Mouse (Mus musculus) hindbrain, postnatal 0 days (tissue): ENCODE measurements around the gene Spata31d1a. TPM values are rescaled to one million over a fixed set of nuclear protein-coding genes. Genes with fewer than 3 reads are reported as not detected.

Source experiments
- ATAC-seq: fragments of 200-750 bp; cut with Nextera tagmentation; 2 replicates; pipeline ENCODE4 v1.8.0; 2017; ENCODE audit warnings: mild to moderate bottlenecking, moderate TSS enrichment, moderate library complexity
- DNase-seq: peaks from one replicate; pipeline ENCODE4 v3.0.0-alpha.2; 2015; ENCODE audit warnings: low spot score
- H3K27ac ChIP-seq: fragments of 300-500 bp; sonication (generic); 2 replicates; pipeline ENCODE4 v1.5.1; 2014; ENCODE audit warnings: mild to moderate bottlenecking
- H3K27me3 ChIP-seq: fragments of 300-500 bp; sonication (generic); 2 replicates; pipeline ENCODE4 v1.6.1; 2014; ENCODE audit warnings: low read length, mixed read lengths; ENCODE audit not compliant: insufficient read depth
- H3K36me3 ChIP-seq: fragments of 300-500 bp; sonication (generic); 2 replicates; pipeline ENCODE4 v1.6.1; 2014; ENCODE audit warnings: low read length, mixed read lengths; ENCODE audit not compliant: insufficient read depth
- H3K4me1 ChIP-seq: fragments of 300-500 bp; sonication (generic); 2 replicates; pipeline ENCODE4 v1.6.1; 2014; ENCODE audit warnings: antibody characterized with exemption, low read length, mixed read lengths; ENCODE audit not compliant: insufficient read depth
- H3K4me2 ChIP-seq: fragments of 300-500 bp; sonication (generic); 2 replicates; pipeline ENCODE4 v1.6.1; 2014; ENCODE audit warnings: low read depth, mild to moderate bottlenecking, low read length, moderate library complexity, mixed read lengths
- H3K4me3 ChIP-seq: fragments of 300-500 bp; sonication (generic); 2 replicates; pipeline ENCODE4 v1.5.1; 2014; ENCODE audit warnings: low read length
- H3K9ac ChIP-seq: fragments of 300-500 bp; sonication (generic); replicated peaks from 2 replicates; pipeline ENCODE4 v1.6.1; 2014; ENCODE audit warnings: mild to moderate bottlenecking, low read length, moderate library complexity, mixed read lengths
- H3K9me3 ChIP-seq: fragments of 300-500 bp; sonication (generic); 2 replicates; pipeline ENCODE4 v1.6.1; 2016; ENCODE audit warnings: low read length, mixed read lengths
- CTCF ChIP-seq: IDR thresholded peaks from 2 replicates; pipeline ENCODE4 v1.5.1; 2016; ENCODE audit warnings: antibody characterized with exemption, control low read depth, low read depth
- WGBS: fragments of 180-500 bp; shearing (Covaris S2); extraction: QIAGEN DNeasy Blood & Tissue Kit; methylation state at CpG from one replicate; pipeline ENCODE4 v1.1.7; 2014; 5-methylcytosine and 5-hydroxymethylcytosine counted together
- polyA plus RNA-seq: library from polyadenylated mRNA; unstranded; fragments of >200 nt; fragmentation: Nextera tagmentation; extraction: Ambion mirVana; gene quantifications from 2 replicates; pipeline ENCODE4 v1.2.1, GENCODE M21; 2015
- total RNA-seq: library from RNA; depleted of rRNA; stranded (reverse); fragments of >200 nt; gene quantifications from 2 replicates; pipeline ENCODE4 v1.2.3, GENCODE M21; 2014; rRNA removed

The Spata31d1a gene
- not detected in 2 replicates for total RNA-seq
- 0.09 and 0.16 TPM in 2 replicates for polyA plus RNA-seq

DNA sequence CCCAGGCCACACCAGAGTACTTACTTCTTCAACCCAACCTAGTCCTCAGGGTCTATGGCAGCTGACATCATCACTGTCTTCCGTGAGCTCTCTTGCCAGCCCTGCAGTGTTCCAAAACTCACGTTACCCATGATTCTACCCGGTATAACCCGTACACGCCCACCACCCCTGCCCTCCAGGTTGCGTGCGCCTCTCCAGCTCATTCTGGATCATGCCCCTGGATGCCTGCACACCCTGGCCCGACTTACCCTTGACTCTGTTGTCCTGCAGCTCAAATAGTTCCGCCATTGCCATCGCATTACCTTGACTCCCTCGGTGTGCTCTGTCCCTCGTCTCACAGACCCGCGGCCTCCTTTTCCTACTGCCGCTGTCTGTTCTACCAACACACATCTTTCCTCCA lies at the start of gene Spata31d1a:
Gene Spata31d1a (minus strand): TSS at position 101 of the 400 bp plus-strand sequence.
- H3K27me3 ChIP-seq: no peaks in the 10 kb centered on the region
- DNase-seq (no peak), ATAC-seq (no peak)
- H3K27ac ChIP-seq: no peak within 1 kb of the TSS
- H3K36me3 ChIP-seq: no peaks in the 10 kb centered on the region
- WGBS: 90% methylated on average over 15 of the region's 15 CpGs
- no peak for TF ChIP-seq CTCF
- no peaks in the 10 kb centered on the region for H3K9me3 ChIP-seq
- H3K4me1 ChIP-seq: no peaks in the 10 kb centered on the region
- H3K4me3 ChIP-seq: no peak within 1 kb of the TSS
- H3K9ac ChIP-seq: no peak within 1 kb of the TSS
- no peak within 1 kb of the TSS for H3K4me2 ChIP-seq

GRCm38 (mm10) chr13:59756906-59757305 lies 46.8 kb upstream of the Spata31d1a start:
- H3K4me2 ChIP-seq: no peak overlapping the region
- no peaks in the 10 kb centered on the region for H3K9me3 ChIP-seq
- no peak for ATAC-seq
- no peak overlapping the region for H3K27ac ChIP-seq
- no peak for TF ChIP-seq CTCF
- H3K4me1 ChIP-seq: no peaks in the 10 kb centered on the region
- H3K4me3 ChIP-seq: no peak overlapping the region
- H3K36me3 ChIP-seq: peaks cover 34% of the 10 kb centered on the region
- no peak overlapping the region for H3K9ac ChIP-seq
- no peak for DNase-seq
- H3K27me3 ChIP-seq: no peaks in the 10 kb centered on the region
- 93% methylated on average over 7 of the region's 7 CpGs for WGBS

DNA sequence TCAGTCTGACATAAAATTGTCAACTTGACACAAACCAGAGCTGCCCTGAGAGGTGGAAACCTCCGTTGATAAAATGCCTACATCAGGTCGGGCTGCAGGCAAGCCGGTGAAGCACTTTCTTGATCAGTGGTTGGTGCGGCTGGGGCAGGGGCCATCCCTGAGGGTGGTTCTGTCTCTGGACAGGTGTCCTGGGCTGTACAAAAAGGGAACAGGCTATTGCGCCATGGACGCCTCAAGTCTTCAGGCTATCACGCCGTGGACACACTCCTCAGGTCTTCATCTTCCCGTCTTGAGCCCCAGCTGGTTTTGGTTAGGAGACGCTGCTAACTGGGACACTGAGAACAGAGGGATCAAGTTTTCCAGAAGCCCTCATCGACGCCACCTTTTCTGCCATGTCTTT lies 40.2 kb upstream of the Spata31d1a start:
- Histone ChIP-seq H3K36me3 (peaks cover 10% of the 10 kb centered on the region; the same call in 1 of the 2 replicates), H3K4me1 (no peaks in the 10 kb centered on the region), H3K9me3 (no peaks in the 10 kb centered on the region), H3K27ac (no peak overlapping the region), H3K4me2 (no peak overlapping the region), H3K4me3 (no peak overlapping the region), H3K9ac (no peak overlapping the region), H3K27me3 (no peaks in the 10 kb centered on the region)
- 87% methylated on average over 12 of the region's 12 CpGs for WGBS
- ATAC-seq (no peak), DNase-seq (no peak)
- no peak for TF ChIP-seq CTCF

- H3K27ac ChIP-seq: no peak within 1 kb of the TSS
- H3K9me3 ChIP-seq: no peaks in the 10 kb centered on the region
- no peak within 1 kb of the TSS for H3K4me2 ChIP-seq
- ATAC-seq: peak; percentile 67
- no peaks in the 10 kb centered on the region for H3K4me1 ChIP-seq
- TF ChIP-seq CTCF: no peak
- WGBS: 75% methylated on average over 9 of the region's 9 CpGs
- no peak within 1 kb of the TSS for H3K9ac ChIP-seq
- no peaks in the 10 kb centered on the region for H3K36me3 ChIP-seq
- H3K4me3 ChIP-seq: no peak within 1 kb of the TSS
- no peak for DNase-seq
- H3K27me3 ChIP-seq: no peaks in the 10 kb centered on the region
Observed at GRCm38 (mm10) chr13:59746711-59747110, 36.6 kb upstream of the Spata31d1a start, which contains the start of gene 1700014D04Rik. Gene 1700014D04Rik (minus strand): TSS chr13:59746752.

- ATAC-seq: no peak
- WGBS: 85% methylated on average over 5 of the region's 6 CpGs
- H3K4me1 ChIP-seq: no peaks in the 10 kb centered on the region
- H3K4me3 ChIP-seq: no peak overlapping the region
- no peak for DNase-seq
- no peaks in the 10 kb centered on the region for H3K36me3 ChIP-seq
- H3K9me3 ChIP-seq: no peaks in the 10 kb centered on the region
- H3K27ac ChIP-seq: no peak overlapping the region
- no peak overlapping the region for H3K9ac ChIP-seq
- H3K4me2 ChIP-seq: no peak overlapping the region
- no peaks in the 10 kb centered on the region for H3K27me3 ChIP-seq
- no peak for TF ChIP-seq CTCF
Observed at GRCm38 (mm10) chr13:59746164-59746563, 36.0 kb upstream of the Spata31d1a start.

- no peak for ATAC-seq
Observed at GRCm38 (mm10) chr13:59745462-59745861, 35.3 kb upstream of the Spata31d1a start.

DNA sequence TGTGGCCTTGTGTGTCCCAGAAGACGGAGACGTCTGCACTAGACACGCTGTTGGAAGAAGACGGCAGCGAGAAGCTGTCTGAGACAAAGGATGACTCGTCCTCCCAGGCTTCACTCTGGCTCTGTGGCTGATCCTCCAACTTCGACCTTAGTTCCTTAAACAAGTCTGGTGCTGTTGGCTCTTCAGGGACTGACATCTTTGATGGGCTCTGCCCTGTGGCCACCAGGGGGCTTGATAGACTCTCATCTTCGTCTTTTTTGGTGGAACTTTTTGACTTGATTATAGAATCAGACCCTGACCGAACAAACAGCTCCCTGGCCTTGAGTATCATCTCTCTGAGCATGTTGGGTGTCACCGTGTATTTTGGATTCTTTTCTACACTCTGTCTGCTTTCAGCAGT lies 31.6 kb upstream of the Spata31d1a start:
- Histone ChIP-seq H3K36me3 (no peaks in the 10 kb centered on the region), H3K4me3 (no peak overlapping the region), H3K9ac (no peak overlapping the region), H3K4me2 (no peak overlapping the region), H3K9me3 (no peaks in the 10 kb centered on the region), H3K4me1 (no peaks in the 10 kb centered on the region), H3K27me3 (no peaks in the 10 kb centered on the region), H3K27ac (no peak overlapping the region)
- WGBS: 81% methylated on average over 10 of the region's 10 CpGs
- TF ChIP-seq CTCF: peak; percentile 47
- ATAC-seq (no peak), DNase-seq (no peak)

More at GRCm38 (mm10) chr13:59745462-59745861, 35.3 kb upstream of the Spata31d1a start:
- no peak overlapping the region for H3K4me3 ChIP-seq
- no peak overlapping the region for H3K4me2 ChIP-seq
- no peaks in the 10 kb centered on the region for H3K4me1 ChIP-seq
- H3K9ac ChIP-seq: no peak overlapping the region
- 89% methylated on average over 6 of the region's 6 CpGs for WGBS
- DNase-seq: no peak
- H3K36me3 ChIP-seq: no peaks in the 10 kb centered on the region
- H3K9me3 ChIP-seq: no peaks in the 10 kb centered on the region
- TF ChIP-seq CTCF: no peak
- H3K27me3 ChIP-seq: no peaks in the 10 kb centered on the region
- no peak overlapping the region for H3K27ac ChIP-seq
